Mouse (Mus musculus): ENCODE measurements around the gene Tmem41b. TPM values are rescaled to one million over a fixed set of nuclear protein-coding genes. Genes with fewer than 3 reads are reported as not detected.
"Not testable (repeated sequence)": the region's sequence is repeated elsewhere in the genome, so short reads cannot be mapped to it uniquely, and the experiment has no call there.

The Tmem41b gene
- total and polyA plus RNA-seq, 2 experiments from 2014 or later, result 64.8 to 93.7 TPM

- H3K27ac ChIP-seq (ENCODE audit: low read depth), result peak overlapping the region; percentile 92
- no peak overlapping the region for H3K9ac ChIP-seq (replicated peaks; ENCODE audit: low read depth, low read length)
- WGBS, result 38% methylated on average over 2 of the region's 2 CpGs
- H3K4me2 ChIP-seq (ENCODE audit: low read depth, low read length), result peak overlapping the region; percentile 6; the same call in 1 of the 2 replicates
- H3K9me3 ChIP-seq (replicated peaks; ENCODE audit: control insufficient read depth, low read length), result no peaks in the 10 kb centered on the region
- peak; percentile 85 for DNase-seq (ENCODE audit: low spot score)
- peak; percentile 92 for ATAC-seq (ENCODE audit: insufficient read depth, low read depth)
- TF ChIP-seq CTCF (IDR thresholded peaks at IDR 0.05; ENCODE audit: low read depth) (no peak), EP300 (IDR thresholded peaks at IDR 0.05; ENCODE audit: low read depth) (peak; percentile 76)
- H3K27me3 ChIP-seq (ENCODE audit: control insufficient read depth, insufficient read depth, low read length), result no peaks in the 10 kb centered on the region
- H3K4me1 ChIP-seq (ENCODE audit: control insufficient read depth, insufficient read depth), result peaks cover 20% of the 10 kb centered on the region
- no peak overlapping the region for H3K4me3 ChIP-seq (ENCODE audit: low read depth, low read length)
- H3K36me3 ChIP-seq (replicated peaks; ENCODE audit: control insufficient read depth, insufficient read depth, low read length), result no peaks in the 10 kb centered on the region
Observed at GRCm38 (mm10) chr7:109993157-109993959, 6.6 kb upstream of the Tmem41b start.

GRCm38 (mm10) chr7:109991286-109991685 is 4.6 kb upstream of the Tmem41b start:
- Histone ChIP-seq H3K27me3 (ENCODE audit: control insufficient read depth, insufficient read depth, low read length) (no peaks in the 10 kb centered on the region), H3K9me3 (replicated peaks; ENCODE audit: control insufficient read depth, low read length) (no peaks in the 10 kb centered on the region), H3K27ac (ENCODE audit: low read depth) (no peak overlapping the region), H3K4me1 (ENCODE audit: control insufficient read depth, insufficient read depth) (peaks cover 20% of the 10 kb centered on the region), H3K36me3 (replicated peaks; ENCODE audit: control insufficient read depth, insufficient read depth, low read length) (no peaks in the 10 kb centered on the region), H3K4me3 (ENCODE audit: low read depth, low read length) (no peak overlapping the region), H3K4me2 (ENCODE audit: low read depth, low read length) (no peak overlapping the region), H3K9ac (replicated peaks; ENCODE audit: low read depth, low read length) (no peak overlapping the region)
- no peak for ATAC-seq (ENCODE audit: insufficient read depth, low read depth)
- no peak for DNase-seq (ENCODE audit: low spot score)
- TF ChIP-seq CTCF (IDR thresholded peaks at IDR 0.05; ENCODE audit: low read depth) (no peak), EP300 (IDR thresholded peaks at IDR 0.05; ENCODE audit: low read depth) (no peak)
- 94% methylated on average over 1 of the region's 1 CpGs for WGBS

- peak; percentile 99 for ATAC-seq (ENCODE audit: insufficient read depth, low read depth)
- TF ChIP-seq EP300 (IDR thresholded peaks at IDR 0.05; ENCODE audit: low read depth), result peak; percentile 80; the same call in 1 of the 2 replicates
- TF ChIP-seq CTCF (IDR thresholded peaks at IDR 0.05; ENCODE audit: low read depth), result no peak
- H3K4me1 ChIP-seq (ENCODE audit: control insufficient read depth, insufficient read depth), result no peaks in the 10 kb centered on the region
- H3K36me3 ChIP-seq (replicated peaks; ENCODE audit: control insufficient read depth, insufficient read depth, low read length), result peaks cover 21% of the 10 kb centered on the region
- peak overlapping the region; percentile 67 for H3K4me3 ChIP-seq (ENCODE audit: low read depth, low read length)
- no peaks in the 10 kb centered on the region for H3K27me3 ChIP-seq (ENCODE audit: control insufficient read depth, insufficient read depth, low read length)
- DNase-seq (ENCODE audit: low spot score), result peak; percentile 99
- H3K4me2 ChIP-seq (ENCODE audit: low read depth, low read length), result peak overlapping the region; percentile 76
- no peaks in the 10 kb centered on the region for H3K9me3 ChIP-seq (replicated peaks; ENCODE audit: control insufficient read depth, low read length)
- under 1% methylated on average over 43 of the region's 43 CpGs for WGBS
- peak overlapping the region; percentile 88 for H3K27ac ChIP-seq (ENCODE audit: low read depth)
- H3K9ac ChIP-seq (replicated peaks; ENCODE audit: low read depth, low read length), result peak overlapping the region; percentile 81
Observed at GRCm38 (mm10) chr7:109986133-109986669, 528 bp downstream of the Tmem41b start.

GRCm38 (mm10) chr7:109985661-109986132 is 1.0 kb downstream of the Tmem41b start:
- Histone ChIP-seq H3K9me3 (replicated peaks; ENCODE audit: control insufficient read depth, low read length) (no peaks in the 10 kb centered on the region), H3K9ac (replicated peaks; ENCODE audit: low read depth, low read length) (peak overlapping the region; percentile 81), H3K4me1 (ENCODE audit: control insufficient read depth, insufficient read depth) (no peaks in the 10 kb centered on the region), H3K36me3 (replicated peaks; ENCODE audit: control insufficient read depth, insufficient read depth, low read length) (peaks cover 22% of the 10 kb centered on the region), H3K27me3 (ENCODE audit: control insufficient read depth, insufficient read depth, low read length) (no peaks in the 10 kb centered on the region), H3K4me3 (ENCODE audit: low read depth, low read length) (peak overlapping the region; percentile 67), H3K27ac (ENCODE audit: low read depth) (peak overlapping the region; percentile 77), H3K4me2 (ENCODE audit: low read depth, low read length) (peak overlapping the region; percentile 76)
- TF ChIP-seq EP300 (IDR thresholded peaks at IDR 0.05; ENCODE audit: low read depth) (no peak), CTCF (IDR thresholded peaks at IDR 0.05; ENCODE audit: low read depth) (no peak)
- under 1% methylated on average over 27 of the region's 27 CpGs for WGBS
- ATAC-seq (ENCODE audit: insufficient read depth, low read depth) (peak; percentile 40), DNase-seq (ENCODE audit: low spot score) (peak; percentile 9)

- not testable (repeated sequence) for H3K4me1 ChIP-seq (ENCODE audit: control insufficient read depth, insufficient read depth); H3K27ac ChIP-seq (ENCODE audit: low read depth); H3K4me2 ChIP-seq (ENCODE audit: low read depth, low read length); DNase-seq (ENCODE audit: low spot score); H3K27me3 ChIP-seq (ENCODE audit: control insufficient read depth, insufficient read depth, low read length); H3K9me3 ChIP-seq (replicated peaks; ENCODE audit: control insufficient read depth, low read length); ATAC-seq (ENCODE audit: insufficient read depth, low read depth); H3K4me3 ChIP-seq (ENCODE audit: low read depth, low read length); H3K9ac ChIP-seq (replicated peaks; ENCODE audit: low read depth, low read length)
- H3K36me3 ChIP-seq (replicated peaks; ENCODE audit: control insufficient read depth, insufficient read depth, low read length), result peaks cover 32% of the 10 kb centered on the region
- 78% methylated on average over 5 of the region's 5 CpGs for WGBS
Observed at GRCm38 (mm10) chr7:109984608-109985007, 2.1 kb downstream of the Tmem41b start.
